Mouse (Mus musculus): Measurements from ENCODE around the gene Rnf144b.
A peak's percentile ranks its signal among the peaks of the same experiment; 100 is the strongest.

Rnf144b gene

GRCm38 (mm10) chr13:47180776-47181175 lies 58.3 kb downstream of the Rnf144b start:
- no peak for DNase-seq (ENCODE audit: low read depth, low spot score)

DNA sequence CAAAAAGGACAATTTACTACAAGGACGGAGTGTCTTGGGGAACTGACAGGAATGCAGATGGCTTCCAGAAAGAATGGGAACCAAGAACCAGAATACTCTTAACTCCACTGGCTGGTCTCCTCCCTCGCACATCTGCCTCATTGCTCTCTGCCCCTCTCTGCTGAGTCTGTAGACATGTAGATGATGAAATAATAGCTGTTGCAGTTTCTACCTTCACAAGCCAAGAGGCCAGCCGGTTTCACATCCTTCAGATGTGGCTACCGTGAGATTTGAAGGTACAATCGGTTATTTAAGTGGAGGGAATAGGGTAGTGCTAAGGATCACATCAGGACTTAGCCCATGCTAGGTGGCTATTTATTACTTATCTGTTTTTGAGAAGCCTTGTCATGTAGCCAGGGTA lies 59.9 kb downstream of the Rnf144b start:
- DNase-seq (ENCODE audit: low read depth, low spot score): no peak

GRCm38 (mm10) chr13:47183033-47183730 lies 60.7 kb downstream of the Rnf144b start:
- DNase-seq (ENCODE audit: low read depth, low spot score): no peak

DNA sequence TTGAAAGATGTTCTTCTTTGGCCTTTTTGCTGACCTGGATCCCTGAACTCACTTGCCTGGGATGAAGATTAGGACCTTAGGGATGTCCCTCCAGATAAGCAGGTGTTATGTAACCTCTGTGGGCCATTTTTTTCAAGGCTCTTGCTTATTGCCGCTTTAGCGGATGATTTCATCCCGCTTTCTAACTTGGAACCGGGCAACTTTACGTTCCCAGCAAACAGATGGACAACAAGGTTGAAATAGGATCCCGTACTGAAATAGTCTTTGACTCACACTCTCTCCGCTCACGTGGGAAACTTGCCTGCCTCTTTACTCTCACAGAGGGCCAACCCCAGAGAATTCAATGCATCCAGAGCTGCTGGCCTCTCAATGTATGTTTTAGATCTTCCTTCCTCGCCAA lies 61.3 kb downstream of the Rnf144b start:
- no peak for DNase-seq (ENCODE audit: low read depth, low spot score)

GRCm38 (mm10) chr13:47187836-47188235 lies 65.4 kb downstream of the Rnf144b start:
- DNase-seq (ENCODE audit: low read depth, low spot score): no peak

GRCm38 (mm10) chr13:47189971-47190370 lies 67.5 kb downstream of the Rnf144b start:
- DNase-seq (ENCODE audit: low read depth, low spot score): no peak

DNA sequence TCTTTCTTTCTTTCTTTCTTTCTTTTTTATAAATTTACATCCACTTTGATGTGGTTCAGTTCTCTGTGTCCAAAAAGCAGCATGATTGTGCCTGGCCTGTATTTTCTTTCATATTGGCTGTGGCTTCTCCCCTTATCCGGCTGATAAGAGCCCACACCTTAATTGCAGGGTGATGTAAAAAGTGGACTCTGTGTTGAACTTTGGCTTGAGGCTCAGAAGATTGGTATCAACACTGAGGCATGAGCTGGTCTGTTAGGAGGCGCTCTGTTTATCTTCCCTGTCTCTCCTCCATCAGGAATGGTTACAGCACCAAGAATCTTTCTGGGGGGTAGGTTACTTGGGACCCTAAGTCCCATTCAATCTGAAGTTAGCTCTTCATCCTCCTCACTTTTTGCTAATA lies 69.7 kb downstream of the Rnf144b start:
- DNase-seq (ENCODE audit: low read depth, low spot score): no peak

- DNase-seq (ENCODE audit: low read depth, low spot score): no peak
Observed at GRCm38 (mm10) chr13:47192771-47193170, 70.3 kb downstream of the Rnf144b start.

GRCm38 (mm10) chr13:47193326-47194153 lies 71.1 kb downstream of the Rnf144b start:
- peak; percentile 26 for DNase-seq (ENCODE audit: low read depth, low spot score)

GRCm38 (mm10) chr13:47194695-47195094 lies 72.2 kb downstream of the Rnf144b start:
- no peak for DNase-seq (ENCODE audit: low read depth, low spot score)

GRCm38 (mm10) chr13:47195491-47195890 lies 73.0 kb downstream of the Rnf144b start:
- no peak for DNase-seq (ENCODE audit: low read depth, low spot score)

- no peak for DNase-seq (ENCODE audit: low read depth, low spot score)
Observed at GRCm38 (mm10) chr13:47200011-47200670, 77.7 kb downstream of the Rnf144b start.

- no peak for DNase-seq (ENCODE audit: low read depth, low spot score)
Observed at GRCm38 (mm10) chr13:47201962-47202624, 79.6 kb downstream of the Rnf144b start.

DNA sequence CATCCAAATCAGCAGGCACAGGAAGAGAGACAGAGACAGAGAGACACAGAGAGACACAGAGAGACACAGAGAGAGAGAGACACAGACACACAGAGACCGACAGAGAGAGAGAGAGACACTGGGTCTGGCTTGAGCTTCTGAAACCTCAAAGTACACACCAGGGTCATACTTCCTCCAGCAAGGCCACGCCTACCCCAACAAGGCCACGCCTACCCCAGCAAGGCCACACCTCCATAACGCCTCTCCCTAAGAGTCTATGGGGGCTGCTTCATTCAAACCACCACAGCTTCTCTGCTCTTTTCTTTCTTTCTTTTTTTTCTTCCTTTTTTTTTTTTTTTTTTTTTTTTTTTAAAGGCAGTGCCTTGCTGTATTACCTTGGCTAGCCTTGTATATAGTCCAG lies 88.0 kb downstream of the Rnf144b start:
- DNase-seq (ENCODE audit: low read depth, low spot score): no peak

GRCm38 (mm10) chr13:47210992-47211391 lies 88.5 kb downstream of the Rnf144b start:
- no peak for DNase-seq (ENCODE audit: low read depth, low spot score)

GRCm38 (mm10) chr13:47211581-47211980 lies 89.1 kb downstream of the Rnf144b start:
- DNase-seq (ENCODE audit: low read depth, low spot score): no peak

DNA sequence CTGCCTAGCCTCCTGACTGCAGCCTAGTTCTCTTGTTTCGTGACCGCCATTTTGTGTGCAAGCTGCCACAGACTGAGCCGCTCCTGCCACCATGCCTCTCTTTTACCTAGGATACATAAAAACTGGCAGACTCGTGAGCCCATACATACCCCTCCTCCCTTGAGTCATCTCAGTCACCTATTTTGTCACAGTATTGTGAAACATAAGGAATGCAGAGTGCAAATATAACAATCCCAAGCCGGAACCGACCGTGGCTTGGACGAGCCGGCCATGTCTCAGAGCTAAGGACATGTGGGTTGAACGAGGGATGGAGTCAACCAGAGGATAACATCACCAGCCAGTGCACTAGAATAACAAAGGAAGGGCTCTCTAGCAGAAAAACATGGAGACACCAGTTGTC lies 91.4 kb downstream of the Rnf144b start:
- DNase-seq (ENCODE audit: low read depth, low spot score): no peak

DNA sequence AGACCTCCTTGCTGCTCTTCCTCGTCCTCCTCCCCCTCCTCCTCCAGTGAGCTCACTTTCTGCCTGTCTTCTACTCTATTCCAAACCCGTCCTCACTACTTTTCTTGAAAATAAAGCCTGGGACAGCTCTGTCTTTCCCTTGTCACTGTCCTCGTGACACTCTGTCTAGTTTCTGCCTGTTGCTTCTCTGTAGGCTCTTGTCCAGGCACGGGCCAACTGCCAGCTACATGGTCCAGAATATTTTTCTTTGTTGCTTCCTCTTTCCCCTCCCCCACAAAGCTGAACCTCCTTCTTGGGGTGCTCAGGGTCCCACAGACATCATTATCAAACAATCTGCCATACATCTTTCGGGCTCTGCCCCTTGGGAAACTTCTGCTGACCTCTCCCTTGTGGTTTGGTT lies 92.4 kb downstream of the Rnf144b start:
- no peak for DNase-seq (ENCODE audit: low read depth, low spot score)

GRCm38 (mm10) chr13:47215815-47216585 lies 93.5 kb downstream of the Rnf144b start:
- DNase-seq (ENCODE audit: low read depth, low spot score): no peak

GRCm38 (mm10) chr13:47217107-47217571 lies 94.7 kb downstream of the Rnf144b start:
- no peak for DNase-seq (ENCODE audit: low read depth, low spot score)

- no peak for DNase-seq (ENCODE audit: low read depth, low spot score)
Observed at GRCm38 (mm10) chr13:47218351-47218750, 95.9 kb downstream of the Rnf144b start.

All from embryo, embryonic 11.5 days (tissue).